Mouse (Mus musculus) forebrain, embryonic 10.5 days (tissue): ENCODE measurements around the gene Tom1l1. TPM values are rescaled to one million over a fixed set of nuclear protein-coding genes. Genes with fewer than 3 reads are reported as not detected.
"Not testable (repeated sequence)": the region's sequence is repeated elsewhere in the genome, so short reads cannot be mapped to it uniquely, and the experiment has no call there.

Experiments used
- DNase-seq: peaks from one replicate; pipeline ENCODE4 v3.0.0-alpha.2; 2017; ENCODE audit warnings: low spot score; ENCODE audit errors: extremely low spot score
- H3K27ac ChIP-seq: fragments of 300-500 bp; sonication (generic); 2 replicates; pipeline ENCODE4 v1.5.1; 2016; ENCODE audit warnings: mild to moderate bottlenecking
- H3K27me3 ChIP-seq: fragments of 300-500 bp; sonication (generic); 2 replicates; pipeline ENCODE4 v1.6.1; 2016; ENCODE audit warnings: mild to moderate bottlenecking; ENCODE audit not compliant: poor library complexity, severe bottlenecking
- H3K36me3 ChIP-seq: fragments of 300-500 bp; sonication (generic); replicated peaks from 2 replicates; pipeline ENCODE4 v1.6.1; 2016; ENCODE audit warnings: mild to moderate bottlenecking, moderate library complexity
- H3K4me1 ChIP-seq: fragments of 300-500 bp; sonication (generic); 2 replicates; pipeline ENCODE4 v1.6.1; 2016
- H3K4me3 ChIP-seq: fragments of 300-500 bp; sonication (generic); 2 replicates; pipeline ENCODE4 v1.5.1; 2016; ENCODE audit warnings: mild to moderate bottlenecking, moderate library complexity
- H3K9me3 ChIP-seq: fragments of 300-500 bp; sonication (generic); 2 replicates; pipeline ENCODE4 v1.6.1; 2016; ENCODE audit warnings: mild to moderate bottlenecking, moderate library complexity
- WGBS: fragments of 180-500 bp; shearing (Covaris S2); methylation state at CpG from one replicate; pipeline ENCODE4 v1.1.7; 2016; 5-methylcytosine and 5-hydroxymethylcytosine counted together
- polyA plus RNA-seq: library from polyadenylated mRNA; unstranded; fragments of >200 nt; fragmentation: Nextera tagmentation; extraction: Ambion mirVana; gene quantifications from 2 replicates; pipeline ENCODE4 v1.2.1, GENCODE M21; 2016

Tom1l1 gene
- polyA plus RNA-seq: 19.6 and 23.2 TPM in 2 replicates

GRCm38 (mm10) chr11:90687460-90688416 is at the start of gene Tom1l1:
Gene Tom1l1, minus strand, starts transcription at chr11:90688366.
- Histone ChIP-seq H3K36me3 (peaks cover 14% of the 10 kb centered on the region), H3K27me3 (peaks cover 20% of the 10 kb centered on the region), H3K4me1 (peaks cover 30% of the 10 kb centered on the region), H3K4me3 (peak within 1 kb of the TSS; percentile 69), H3K9me3 (no peaks in the 10 kb centered on the region; the same call in 1 of the 2 replicates), H3K27ac (peak within 1 kb of the TSS; percentile 89)
- DNase-seq: peak; percentile 78
- 7% methylated on average over 47 of the region's 47 CpGs for WGBS

- Histone ChIP-seq H3K4me1 (no peaks in the 10 kb centered on the region), H3K27ac (no peak overlapping the region), H3K27me3 (no peaks in the 10 kb centered on the region), H3K36me3 (no peaks in the 10 kb centered on the region), H3K9me3 (no peaks in the 10 kb centered on the region), H3K4me3 (no peak overlapping the region)
- DNase-seq: no peak
- 66% methylated on average over 4 of the region's 4 CpGs for WGBS
These were observed 45.4 kb upstream of the Tom1l1 start for GRCm38 (mm10) chr11:90733575-90733974.

GRCm38 (mm10) chr11:90727354-90728125 is 39.4 kb upstream of the Tom1l1 start:
- 86% methylated on average over 10 of the region's 10 CpGs for WGBS
- H3K27me3 ChIP-seq: no peaks in the 10 kb centered on the region
- no peaks in the 10 kb centered on the region for H3K9me3 ChIP-seq
- H3K36me3 ChIP-seq: no peaks in the 10 kb centered on the region
- H3K4me1 ChIP-seq: no peaks in the 10 kb centered on the region
- DNase-seq: no peak
- H3K27ac ChIP-seq: 0 out of 2 replicates have a peak overlapping the region, but pooled peaks have one; percentile 51
- no peak overlapping the region for H3K4me3 ChIP-seq

- H3K4me1 ChIP-seq: no peaks in the 10 kb centered on the region
- DNase-seq: no peak
- H3K27me3 ChIP-seq: no peaks in the 10 kb centered on the region
- H3K4me3 ChIP-seq: no peak overlapping the region
- no peaks in the 10 kb centered on the region for H3K36me3 ChIP-seq
- WGBS: 84% methylated on average over 10 of the region's 10 CpGs
- no peaks in the 10 kb centered on the region for H3K9me3 ChIP-seq
- H3K27ac ChIP-seq: no peak overlapping the region
These were observed 38.6 kb upstream of the Tom1l1 start for GRCm38 (mm10) chr11:90726730-90727129.

- 88% methylated on average over 3 of the region's 3 CpGs for WGBS
- H3K27me3 ChIP-seq: no peaks in the 10 kb centered on the region
These were observed 34.1 kb upstream of the Tom1l1 start for GRCm38 (mm10) chr11:90722304-90722703.

GRCm38 (mm10) chr11:90717719-90718118 is 29.6 kb upstream of the Tom1l1 start:
- Histone ChIP-seq H3K4me3 (no peak overlapping the region), H3K9me3 (no peaks in the 10 kb centered on the region), H3K4me1 (no peaks in the 10 kb centered on the region), H3K27me3 (no peaks in the 10 kb centered on the region), H3K27ac (no peak overlapping the region), H3K36me3 (no peaks in the 10 kb centered on the region)
- no peak for DNase-seq
- WGBS: 93% methylated on average over 3 of the region's 3 CpGs

More at GRCm38 (mm10) chr11:90722304-90722703, 34.1 kb upstream of the Tom1l1 start:
- DNase-seq: no peak
- H3K4me3 ChIP-seq: no peak overlapping the region
- no peaks in the 10 kb centered on the region for H3K9me3 ChIP-seq
- no peaks in the 10 kb centered on the region for H3K36me3 ChIP-seq
- no peaks in the 10 kb centered on the region for H3K4me1 ChIP-seq
- H3K27ac ChIP-seq: no peak overlapping the region

- WGBS: 91% methylated on average over 9 of the region's 9 CpGs
- no peak for DNase-seq
These were observed 23.4 kb upstream of the Tom1l1 start for GRCm38 (mm10) chr11:90711596-90711995.

GRCm38 (mm10) chr11:90707134-90707533 is 19.0 kb upstream of the Tom1l1 start:
- WGBS: 97% methylated on average over 1 of the region's 1 CpGs
- H3K27ac ChIP-seq, H3K36me3 ChIP-seq, H3K9me3 ChIP-seq, DNase-seq, H3K27me3 ChIP-seq, H3K4me3 ChIP-seq, H3K4me1 ChIP-seq: not testable (repeated sequence)

More at GRCm38 (mm10) chr11:90711596-90711995, 23.4 kb upstream of the Tom1l1 start:
- no peak overlapping the region for H3K27ac ChIP-seq
- no peaks in the 10 kb centered on the region for H3K4me1 ChIP-seq
- no peaks in the 10 kb centered on the region for H3K9me3 ChIP-seq
- no peaks in the 10 kb centered on the region for H3K36me3 ChIP-seq
- no peaks in the 10 kb centered on the region for H3K27me3 ChIP-seq
- H3K4me3 ChIP-seq: no peak overlapping the region

GRCm38 (mm10) chr11:90697480-90698240 is 9.5 kb upstream of the Tom1l1 start:
- peak overlapping the region; percentile 29; the same call in 1 of the 2 replicates for H3K4me3 ChIP-seq
- H3K27ac ChIP-seq: no peak overlapping the region
- H3K27me3 ChIP-seq: no peaks in the 10 kb centered on the region
- no peaks in the 10 kb centered on the region for H3K36me3 ChIP-seq
- peaks cover 6% of the 10 kb centered on the region; the same call in 1 of the 2 replicates for H3K4me1 ChIP-seq
- 22% methylated on average over 10 of the region's 10 CpGs for WGBS
- DNase-seq: peak; percentile 73
- H3K9me3 ChIP-seq: no peaks in the 10 kb centered on the region

GRCm38 (mm10) chr11:90695811-90696210 is 7.6 kb upstream of the Tom1l1 start:
- peaks cover 6% of the 10 kb centered on the region; the same call in 1 of the 2 replicates for H3K4me1 ChIP-seq
- H3K27ac ChIP-seq: no peak overlapping the region
- no peaks in the 10 kb centered on the region for H3K27me3 ChIP-seq
- H3K4me3 ChIP-seq: no peak overlapping the region
- H3K36me3 ChIP-seq: no peaks in the 10 kb centered on the region
- DNase-seq: no peak
- no peaks in the 10 kb centered on the region for H3K9me3 ChIP-seq
- 87% methylated on average over 9 of the region's 9 CpGs for WGBS

- 85% methylated on average over 4 of the region's 4 CpGs for WGBS
- no peaks in the 10 kb centered on the region for H3K27me3 ChIP-seq
- no peak overlapping the region for H3K4me3 ChIP-seq
- H3K4me1 ChIP-seq: peaks cover 10% of the 10 kb centered on the region; the same call in 1 of the 2 replicates
- no peaks in the 10 kb centered on the region for H3K36me3 ChIP-seq
- DNase-seq: no peak
- H3K27ac ChIP-seq: no peak overlapping the region
- H3K9me3 ChIP-seq: no peaks in the 10 kb centered on the region
These were observed 6.0 kb upstream of the Tom1l1 start for GRCm38 (mm10) chr11:90694206-90694605.

GRCm38 (mm10) chr11:90690361-90690760 is 2.2 kb upstream of the Tom1l1 start:
- H3K9me3 ChIP-seq: no peaks in the 10 kb centered on the region; the same call in 1 of the 2 replicates
- H3K4me3 ChIP-seq: no peak overlapping the region
- peaks cover 20% of the 10 kb centered on the region for H3K27me3 ChIP-seq
- peaks cover 24% of the 10 kb centered on the region for H3K4me1 ChIP-seq
- H3K27ac ChIP-seq: no peak overlapping the region
- DNase-seq: no peak
- WGBS: 70% methylated on average over 6 of the region's 6 CpGs
- no peaks in the 10 kb centered on the region for H3K36me3 ChIP-seq
